Mouse (Mus musculus) megakaryocyte, embryonic 14.5 days (primary cell): Measurements from ENCODE around the gene Gpr84. TPM values are rescaled to one million over a fixed set of nuclear protein-coding genes. Genes with fewer than 3 reads are reported as not detected.

ENCODE experiments used
- H3K27me3 ChIP-seq: replicated peaks from 2 replicates; pipeline ENCODE3; 2012; ENCODE audit warnings: inconsistent platforms
- H3K36me3 ChIP-seq: replicated peaks from 2 replicates; pipeline ENCODE3; 2012; ENCODE audit warnings: low read length, inconsistent platforms, mixed read lengths
- H3K4me1 ChIP-seq: 2 replicates; pipeline ENCODE4 v1.6.1; 2012; ENCODE audit warnings: inconsistent platforms
- H3K4me3 ChIP-seq: replicated peaks from 2 replicates; pipeline ENCODE3; 2012; ENCODE audit warnings: moderate library complexity, mild to moderate bottlenecking, inconsistent platforms
- H3K9me3 ChIP-seq: 2 replicates; pipeline ENCODE4 v1.6.1; 2012; ENCODE audit warnings: inconsistent platforms
- FLI1 ChIP-seq: IDR thresholded peaks from 2 replicates; pipeline ENCODE4 v1.6.1; 2012; ENCODE audit warnings: low read length, inconsistent platforms, mixed read lengths
- GATA1 ChIP-seq: IDR thresholded peaks from 3 replicates; pipeline ENCODE4 v1.6.1; 2012; ENCODE audit warnings: mixed read lengths, low read length, inconsistent platforms, borderline replicate concordance
- polyA plus RNA-seq: library from polyadenylated mRNA; stranded (reverse); fragments of >175 nt; gene quantifications from 2 replicates; pipeline ENCODE4 v1.2.3, GENCODE M21; 2012; ENCODE audit warnings: low replicate concordance; ENCODE audit not compliant: insufficient read depth

The Gpr84 gene
- polyA plus RNA-seq, 1 experiment: 1.6 TPM

- Histone ChIP-seq H3K4me3 (no peak overlapping the region), H3K4me1 (peaks cover 46% of the 10 kb centered on the region), H3K27me3 (no peaks in the 10 kb centered on the region), H3K36me3 (peaks cover 99% of the 10 kb centered on the region), H3K9me3 (no peaks in the 10 kb centered on the region)
- no peak for TF ChIP-seq FLI1
- TF ChIP-seq GATA1: no peak
Observed at GRCm38 (mm10) chr15:103352856-103353255, 42.4 kb upstream of the Gpr84 start.

GRCm38 (mm10) chr15:103347275-103347684, 36.9 kb upstream of the Gpr84 start:
- Histone ChIP-seq H3K36me3 (peaks cover 96% of the 10 kb centered on the region), H3K4me1 (peaks cover 60% of the 10 kb centered on the region)
- TF ChIP-seq GATA1 (no peak), FLI1 (no peak)

GRCm38 (mm10) chr15:103345789-103346188, 35.4 kb upstream of the Gpr84 start:
- peaks cover 84% of the 10 kb centered on the region for H3K36me3 ChIP-seq

More at GRCm38 (mm10) chr15:103347275-103347684, 36.9 kb upstream of the Gpr84 start:
- H3K9me3 ChIP-seq: no peaks in the 10 kb centered on the region
- H3K27me3 ChIP-seq: no peaks in the 10 kb centered on the region
- H3K4me3 ChIP-seq: no peak overlapping the region

GRCm38 (mm10) chr15:103343556-103343955, 33.1 kb upstream of the Gpr84 start:
- TF ChIP-seq GATA1 (no peak), FLI1 (no peak)
- Histone ChIP-seq H3K36me3 (peaks cover 67% of the 10 kb centered on the region), H3K4me1 (peaks cover 82% of the 10 kb centered on the region), H3K4me3 (no peak overlapping the region), H3K9me3 (no peaks in the 10 kb centered on the region), H3K27me3 (no peaks in the 10 kb centered on the region)

More at GRCm38 (mm10) chr15:103345789-103346188, 35.4 kb upstream of the Gpr84 start:
- TF ChIP-seq GATA1 (no peak), FLI1 (no peak)
- Histone ChIP-seq H3K4me1 (peaks cover 68% of the 10 kb centered on the region), H3K9me3 (no peaks in the 10 kb centered on the region), H3K4me3 (no peak overlapping the region), H3K27me3 (no peaks in the 10 kb centered on the region)

GRCm38 (mm10) chr15:103343008-103343407, 32.6 kb upstream of the Gpr84 start:
- Histone ChIP-seq H3K4me3 (no peak overlapping the region), H3K9me3 (no peaks in the 10 kb centered on the region), H3K36me3 (peaks cover 68% of the 10 kb centered on the region), H3K27me3 (no peaks in the 10 kb centered on the region), H3K4me1 (peaks cover 88% of the 10 kb centered on the region)
- TF ChIP-seq FLI1: no peak
- TF ChIP-seq GATA1: no peak

- TF ChIP-seq FLI1: no peak
- no peak for TF ChIP-seq GATA1
- Histone ChIP-seq H3K4me1 (peaks cover 89% of the 10 kb centered on the region), H3K4me3 (peak overlapping the region; percentile 96), H3K9me3 (no peaks in the 10 kb centered on the region), H3K36me3 (peaks cover 68% of the 10 kb centered on the region), H3K27me3 (no peaks in the 10 kb centered on the region)
Observed at GRCm38 (mm10) chr15:103342415-103342814, 32.0 kb upstream of the Gpr84 start.

- TF ChIP-seq GATA1: no peak
- no peak for TF ChIP-seq FLI1
- Histone ChIP-seq H3K9me3 (no peaks in the 10 kb centered on the region), H3K4me3 (peak overlapping the region; percentile 96), H3K4me1 (peaks cover 92% of the 10 kb centered on the region), H3K27me3 (no peaks in the 10 kb centered on the region), H3K36me3 (peaks cover 68% of the 10 kb centered on the region)
Observed at GRCm38 (mm10) chr15:103341547-103341946, 31.1 kb upstream of the Gpr84 start.

- no peak for TF ChIP-seq GATA1
- TF ChIP-seq FLI1: no peak
- peaks cover 68% of the 10 kb centered on the region for H3K36me3 ChIP-seq
- H3K9me3 ChIP-seq: no peaks in the 10 kb centered on the region
- H3K4me1 ChIP-seq: peaks cover 92% of the 10 kb centered on the region
- H3K27me3 ChIP-seq: no peaks in the 10 kb centered on the region
- H3K4me3 ChIP-seq: peak overlapping the region; percentile 96
Observed at GRCm38 (mm10) chr15:103340786-103341185, 30.4 kb upstream of the Gpr84 start.

- Histone ChIP-seq H3K9me3 (no peaks in the 10 kb centered on the region), H3K4me1 (peaks cover 92% of the 10 kb centered on the region), H3K27me3 (no peaks in the 10 kb centered on the region), H3K36me3 (peaks cover 68% of the 10 kb centered on the region), H3K4me3 (peak within 1 kb of the TSS; percentile 96)
- TF ChIP-seq GATA1 (no peak), FLI1 (no peak)
Observed at GRCm38 (mm10) chr15:103339961-103340337, 29.5 kb upstream of the Gpr84 start, which contains the start of gene Zfp385a. Gene Zfp385a (minus strand): TSS chr15:103340093.

GRCm38 (mm10) chr15:103339166-103339960, 29.0 kb upstream of the Gpr84 start:
- TF ChIP-seq GATA1 (peak; percentile 67; the same call in 1 of the 3 replicates), FLI1 (peak; percentile 49; the same call in 1 of the 2 replicates)
- H3K4me1 ChIP-seq: peaks cover 92% of the 10 kb centered on the region
- no peaks in the 10 kb centered on the region for H3K27me3 ChIP-seq
- peak overlapping the region; percentile 96 for H3K4me3 ChIP-seq
- H3K36me3 ChIP-seq: peaks cover 66% of the 10 kb centered on the region
- H3K9me3 ChIP-seq: no peaks in the 10 kb centered on the region

GRCm38 (mm10) chr15:103338829-103339165, 28.4 kb upstream of the Gpr84 start:
- Histone ChIP-seq H3K4me3 (peak overlapping the region; percentile 96), H3K4me1 (peaks cover 92% of the 10 kb centered on the region), H3K27me3 (no peaks in the 10 kb centered on the region), H3K36me3 (peaks cover 66% of the 10 kb centered on the region), H3K9me3 (no peaks in the 10 kb centered on the region)
- no peak for TF ChIP-seq GATA1
- no peak for TF ChIP-seq FLI1
